Mouse (Mus musculus): ENCODE data around the gene Fgf9.

- TF ChIP-seq POLR2A (IDR thresholded peaks at IDR 0.05; ENCODE audit: insufficient read depth, low read length), result no peak
- no peak for TF ChIP-seq CTCF (IDR thresholded peaks at IDR 0.05; ENCODE audit: low read depth, low read length)
- no peak for TF ChIP-seq EP300 (IDR thresholded peaks at IDR 0.05; ENCODE audit: insufficient read depth, low read depth, low read length)
Measured at GRCm38 (mm10) chr14:58079471-58079870, 9.1 kb downstream of the Fgf9 start.
